Mouse (Mus musculus) left cerebral cortex, postnatal 25 days (tissue): ENCODE measurements around the gene Zscan22. TPM values are rescaled to one million over a fixed set of nuclear protein-coding genes. Genes with fewer than 3 reads are reported as not detected.
"Not testable (repeated sequence)": the region's sequence is repeated elsewhere in the genome, so short reads cannot be mapped to it uniquely, and the experiment has no call there.

Source experiments
- DNase-seq, 2 experiments: peaks; one replicate each; pipeline ENCODE4 v3.0.0; 2022; ENCODE audit warnings: low spot score in 2 of 2, mixed read lengths in 1 of 2
- intact Hi-C: fragments of 180-260 bp; cut with DNase I; formaldehyde crosslinking; loops from one replicate; pipeline ENCODE4 v1.15.1; 2025
- total RNA-seq, 2 experiments: library from RNA; stranded (reverse); gene quantifications; 2 replicates each; pipeline ENCODE4 v1.2.3; 2021

Zscan22 gene
- total RNA-seq = 10 to 100 TPM; 13.0 to 16.9 TPM

DNA sequence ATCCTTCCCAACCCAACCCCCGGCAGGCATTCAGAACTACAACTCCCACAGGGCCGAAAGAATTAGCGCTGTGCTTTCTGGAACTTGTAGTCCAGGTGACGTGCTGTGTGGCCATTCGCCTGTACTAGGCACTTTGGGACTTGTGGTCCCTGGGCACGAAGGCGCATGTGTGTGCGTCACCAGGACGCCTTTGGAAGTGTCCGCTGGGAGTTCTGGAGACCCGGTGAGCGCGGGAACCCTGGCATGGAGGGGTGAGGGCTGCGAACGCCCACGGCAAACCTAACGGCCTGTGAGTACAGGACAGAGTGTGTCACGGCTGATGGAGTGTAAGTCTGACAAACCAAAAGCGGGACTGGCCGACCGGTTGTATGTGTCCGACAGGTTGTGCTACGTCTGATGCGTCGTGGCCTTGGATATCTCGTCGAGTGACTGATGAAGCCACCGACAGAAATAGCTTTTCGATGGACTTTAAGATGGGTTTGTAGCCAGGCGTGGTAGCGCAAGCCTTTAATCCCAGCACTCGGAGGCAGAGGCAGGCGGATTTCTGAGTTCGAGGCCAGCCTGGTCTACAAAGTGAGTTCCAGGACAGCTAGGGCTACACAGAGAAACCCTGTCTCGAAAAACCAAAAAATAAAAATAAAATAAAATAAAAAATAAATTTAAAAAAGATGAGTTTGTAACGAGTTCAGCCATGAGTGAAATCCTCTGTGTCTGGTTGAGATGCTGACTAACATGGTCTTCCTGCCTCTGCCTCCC, at the start of gene Zscan22:
Gene Zscan22, plus strand, starts transcription at position 161 of the 756 bp plus-strand sequence.
- peak; percentile 96 to 99 for DNase-seq
- intact Hi-C loops = loop anchor here (1.0 to 10.0 kb wide), 2 partner anchors 17 to 423 kb away; partner anchors contain the start of genes Zfp128 and Zfp606

DNA sequence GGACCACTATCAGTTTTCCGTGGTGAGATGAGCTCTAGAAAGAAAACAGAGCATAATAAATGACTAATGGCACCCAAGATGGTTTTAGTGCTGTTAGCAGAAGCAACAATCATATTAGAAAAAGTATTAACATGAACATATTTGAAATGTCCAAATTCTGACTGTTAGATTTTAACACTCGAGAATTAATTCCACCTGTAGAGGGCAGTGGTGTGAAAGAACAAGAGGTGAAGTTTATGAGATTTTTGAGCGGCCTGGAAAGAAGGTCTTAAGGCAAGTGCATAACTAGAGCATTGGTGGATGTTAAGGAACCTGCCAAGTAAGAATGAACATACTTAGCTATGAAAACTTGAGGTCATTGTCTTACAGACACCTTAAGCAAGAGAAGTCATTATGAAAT, 23.3 kb upstream of the Zscan22 start:
- intact Hi-C loops = no loop called here
- DNase-seq = no peak

GRCm38 (mm10) chr7:12880036-12880435, 17.6 kb upstream of the Zscan22 start:
- no peak for DNase-seq
- intact Hi-C loops = loop anchor here (5.0 kb wide), 1 partner anchor 63 kb away; the partner anchor contains the start of gene Zfp329

GRCm38 (mm10) chr7:12880497-12880896, 17.1 kb upstream of the Zscan22 start:
- intact Hi-C loops = loop anchor here (5.0 kb wide), 1 partner anchor 63 kb away; the partner anchor contains the start of gene Zfp329
- not testable (repeated sequence) for DNase-seq

- DNase-seq = peak; percentile 96 to 98
- intact Hi-C loops = loop anchor here (1.0 to 5.0 kb wide), 2 partner anchors 16 to 64 kb away; partner anchors contain the start of genes Zfp329 and Zscan22
Measured at GRCm38 (mm10) chr7:12880911-12881660, 16.5 kb upstream of the Zscan22 start, which contains the start of gene Zfp128. TSS of gene Zfp128 (plus strand) at chr7:12881177.

DNA sequence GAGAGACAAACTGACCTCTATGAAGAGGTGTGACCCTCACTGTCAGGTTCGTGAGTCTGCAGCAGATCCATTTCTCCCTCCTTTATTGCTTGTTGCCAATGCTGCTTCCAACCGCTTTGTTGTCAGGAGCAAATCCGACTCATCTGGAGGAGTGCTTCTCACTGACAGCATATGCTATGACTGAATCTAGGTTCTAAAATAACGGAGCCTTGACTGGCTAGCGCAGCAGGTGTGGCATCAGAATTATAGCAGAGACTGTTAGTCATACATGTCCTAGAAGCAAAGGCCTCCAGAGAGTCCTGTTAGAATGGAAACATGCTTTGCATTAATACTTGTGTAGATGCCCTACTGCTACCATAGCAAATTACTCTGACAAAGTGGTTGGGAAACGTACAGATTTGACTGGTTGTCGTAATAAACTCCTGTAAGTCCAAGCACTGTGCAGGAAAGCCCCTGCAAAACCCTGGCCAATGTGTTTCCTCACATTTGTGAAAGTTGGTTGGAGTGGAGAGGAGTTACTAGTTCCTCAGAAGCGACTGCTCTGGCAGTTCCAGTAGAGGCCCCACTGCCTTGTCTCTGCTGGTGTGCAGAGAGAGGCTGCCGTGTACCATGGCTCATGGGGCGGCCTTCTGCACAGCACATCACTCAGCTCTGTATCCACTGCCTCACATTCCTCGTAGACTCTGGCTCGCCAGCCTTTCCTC, 10.9 kb upstream of the Zscan22 start:
- intact Hi-C loops = no loop called here
- DNase-seq = peak in 1 of 2 experiments; percentile 53

DNA sequence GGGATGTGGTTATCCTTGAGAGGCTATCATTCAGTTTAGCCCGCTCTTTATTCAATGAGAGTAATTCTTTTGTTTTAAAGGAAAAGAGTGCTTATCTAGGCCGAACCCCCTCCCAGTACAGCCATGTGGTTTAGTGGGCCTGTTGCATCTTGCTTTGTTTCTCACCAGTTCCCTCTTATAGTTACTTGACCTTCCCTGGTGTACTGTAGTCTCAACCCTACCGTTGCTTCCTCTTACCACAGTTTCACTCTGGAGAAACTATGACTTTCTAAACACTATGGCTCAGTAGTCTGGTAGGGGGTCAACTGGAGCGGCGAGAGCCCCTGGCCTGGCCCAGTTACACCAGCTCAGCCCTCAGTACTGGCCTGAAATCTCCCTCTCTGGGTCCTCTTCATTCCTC, 10.0 kb upstream of the Zscan22 start:
- intact Hi-C loops = no loop called here
- DNase-seq = no peak

DNA sequence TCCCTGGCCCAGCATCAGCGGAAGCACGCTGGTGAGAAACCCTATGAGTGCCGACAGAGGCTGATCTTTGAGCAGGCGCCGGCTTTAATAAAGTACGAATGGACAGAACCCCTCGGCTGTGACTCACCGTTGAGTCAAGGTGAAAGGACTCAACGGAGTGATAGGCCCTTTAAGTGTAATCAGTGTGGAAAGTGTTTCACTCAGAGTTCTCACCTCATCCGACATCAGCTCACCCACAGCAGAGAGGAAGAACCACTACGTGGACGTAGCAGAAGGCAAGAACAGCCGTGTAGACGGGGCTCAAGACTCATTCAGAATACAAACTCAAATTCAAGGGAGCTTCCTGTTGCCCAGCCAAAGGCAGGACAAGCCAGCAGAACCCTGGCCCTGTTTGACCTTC, 6.7 kb upstream of the Zscan22 start:
- no peak for DNase-seq
- intact Hi-C loops = loop anchor here (10.0 kb wide), 1 partner anchor 416 kb away; the partner anchor contains the start of gene Zfp606

DNA sequence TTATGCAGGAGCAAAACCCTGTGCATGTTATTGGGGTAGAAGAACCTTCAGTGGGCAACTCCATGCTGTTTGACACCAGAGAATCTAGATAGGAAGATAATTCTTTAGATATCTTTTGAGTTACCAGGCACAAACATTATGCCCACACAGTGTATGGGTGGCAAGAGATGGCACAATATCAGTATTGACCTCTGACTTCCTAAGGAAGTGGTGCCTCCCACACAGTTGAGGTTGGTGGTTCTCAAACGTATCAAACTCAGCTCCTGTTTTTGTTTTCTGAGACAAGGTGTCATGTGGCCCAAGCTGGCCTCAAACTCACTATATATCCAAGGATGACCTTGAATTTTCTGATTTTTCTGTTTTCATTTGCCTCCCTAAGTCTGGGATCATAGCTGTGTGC, 6.3 kb upstream of the Zscan22 start:
- no peak for DNase-seq
- intact Hi-C loops = loop anchor here (10.0 kb wide), 1 partner anchor 417 kb away; the partner anchor contains the start of gene Zfp606

- DNase-seq = no peak
- intact Hi-C loops = no loop called here
Measured at GRCm38 (mm10) chr7:12901517-12901916, 3.9 kb downstream of the Zscan22 start.

GRCm38 (mm10) chr7:12903623-12904022, 6.0 kb downstream of the Zscan22 start:
- intact Hi-C loops = no loop called here
- no peak for DNase-seq

- intact Hi-C loops = no loop called here
- DNase-seq = no peak
Measured at GRCm38 (mm10) chr7:12905146-12905545, 7.5 kb downstream of the Zscan22 start.

DNA sequence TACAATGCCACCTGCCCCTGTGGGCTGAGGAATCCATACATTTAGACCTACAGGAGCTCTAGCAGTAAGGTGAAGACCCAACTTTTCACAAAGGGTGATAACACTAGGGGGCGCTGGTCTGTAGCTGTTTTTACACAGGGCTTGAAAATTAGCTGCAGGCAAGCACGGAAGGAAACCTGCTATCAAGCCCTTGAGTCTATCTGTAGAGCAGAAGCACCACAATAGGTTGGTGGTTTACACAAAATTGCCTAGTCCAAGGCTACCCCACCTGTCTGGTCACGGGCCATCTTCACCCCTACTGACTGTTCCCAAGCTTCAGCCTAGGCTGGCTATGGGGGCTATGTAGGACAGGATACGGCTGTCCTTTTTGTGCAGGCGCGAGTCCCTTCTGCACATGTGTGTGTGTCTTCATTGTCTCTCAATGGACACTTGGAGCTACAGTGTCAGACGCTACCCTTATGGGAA, 11.9 kb downstream of the Zscan22 start:
- intact Hi-C loops = no loop called here

GRCm38 (mm10) chr7:12910181-12910668, 12.6 kb downstream of the Zscan22 start:
- peak; percentile 71 to 74 for DNase-seq
- intact Hi-C loops = loop anchor here (5.0 kb wide), 1 partner anchor 37 kb away; no protein-coding TSS in a partner anchor

More for the DNA sequence above, 11.9 kb downstream of the Zscan22 start:
- DNase-seq = peak; percentile 80 to 82

DNA sequence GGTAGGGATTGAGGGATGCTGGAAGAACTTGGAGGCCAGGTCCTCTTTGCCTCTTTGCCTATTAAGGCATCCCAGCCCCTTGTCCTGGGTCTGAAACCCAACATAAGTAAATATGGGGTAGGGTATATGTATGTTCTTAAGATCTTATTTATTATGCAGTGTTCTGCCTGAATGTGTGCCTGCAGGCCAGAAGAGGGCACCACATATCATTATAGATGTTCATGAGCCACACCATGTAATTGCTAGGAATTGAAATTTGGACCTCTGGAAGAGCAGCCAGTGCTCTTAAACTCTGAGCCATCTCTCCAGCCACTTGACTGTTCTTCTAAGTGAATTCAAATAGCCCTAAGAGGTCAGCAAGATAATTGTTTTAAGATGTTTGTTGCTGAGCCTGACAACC, 15.9 kb downstream of the Zscan22 start:
- DNase-seq = no peak
- intact Hi-C loops = loop anchor here (2.0 to 5.0 kb wide), 2 partner anchors 34 to 133 kb away; no protein-coding TSS in a partner anchor

DNA sequence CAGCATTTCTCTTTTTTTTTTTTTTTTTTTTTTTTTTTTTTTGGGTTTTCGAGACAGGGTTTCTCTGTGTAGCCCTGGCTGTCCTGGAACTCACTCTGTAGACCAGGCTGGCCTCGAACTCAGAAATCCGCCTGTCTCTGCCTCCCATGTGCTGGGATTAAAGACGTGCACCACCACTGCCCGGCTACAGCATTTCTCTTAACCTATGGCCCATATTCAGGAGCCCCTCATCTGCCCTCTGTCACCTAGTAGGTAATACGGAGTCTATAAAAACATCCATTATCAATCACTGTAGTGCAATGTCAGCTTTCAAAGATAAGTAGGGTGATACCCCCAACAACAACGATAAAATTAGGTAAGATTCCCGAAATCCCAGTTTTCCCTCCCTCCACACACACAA, 22.9 kb downstream of the Zscan22 start:
- not testable (repeated sequence) for DNase-seq
- intact Hi-C loops = loop anchor here (5.0 kb wide), 3 partner anchors 47 to 117 kb away; partner anchors contain the start of genes Ube2m and Zfp324

- intact Hi-C loops = loop anchor here (5.0 kb wide), 3 partner anchors 46 to 116 kb away; partner anchors contain the start of genes Ube2m and Zfp324
- DNase-seq = no peak
Measured at GRCm38 (mm10) chr7:12921318-12921704, 23.7 kb downstream of the Zscan22 start.

GRCm38 (mm10) chr7:12921705-12922465, 24.3 kb downstream of the Zscan22 start, which contains the start of gene Rps5:
TSS of gene Rps5 (plus strand) at chr7:12922290.
- DNase-seq = peak; percentile 99 to 100
- intact Hi-C loops = loop anchor here (5.0 kb wide), 3 partner anchors 45 to 115 kb away; partner anchors contain the start of genes Ube2m and Zfp324
